Mouse (Mus musculus) induced T-regulatory cell, adult 2 months (primary cell): ENCODE results near the gene Strip2.

Source experiments
- DNase-seq: peaks from one replicate; pipeline ENCODE4 v3.0.0-alpha.2; 2012; ENCODE audit warnings: low read depth

Strip2 gene

DNA sequence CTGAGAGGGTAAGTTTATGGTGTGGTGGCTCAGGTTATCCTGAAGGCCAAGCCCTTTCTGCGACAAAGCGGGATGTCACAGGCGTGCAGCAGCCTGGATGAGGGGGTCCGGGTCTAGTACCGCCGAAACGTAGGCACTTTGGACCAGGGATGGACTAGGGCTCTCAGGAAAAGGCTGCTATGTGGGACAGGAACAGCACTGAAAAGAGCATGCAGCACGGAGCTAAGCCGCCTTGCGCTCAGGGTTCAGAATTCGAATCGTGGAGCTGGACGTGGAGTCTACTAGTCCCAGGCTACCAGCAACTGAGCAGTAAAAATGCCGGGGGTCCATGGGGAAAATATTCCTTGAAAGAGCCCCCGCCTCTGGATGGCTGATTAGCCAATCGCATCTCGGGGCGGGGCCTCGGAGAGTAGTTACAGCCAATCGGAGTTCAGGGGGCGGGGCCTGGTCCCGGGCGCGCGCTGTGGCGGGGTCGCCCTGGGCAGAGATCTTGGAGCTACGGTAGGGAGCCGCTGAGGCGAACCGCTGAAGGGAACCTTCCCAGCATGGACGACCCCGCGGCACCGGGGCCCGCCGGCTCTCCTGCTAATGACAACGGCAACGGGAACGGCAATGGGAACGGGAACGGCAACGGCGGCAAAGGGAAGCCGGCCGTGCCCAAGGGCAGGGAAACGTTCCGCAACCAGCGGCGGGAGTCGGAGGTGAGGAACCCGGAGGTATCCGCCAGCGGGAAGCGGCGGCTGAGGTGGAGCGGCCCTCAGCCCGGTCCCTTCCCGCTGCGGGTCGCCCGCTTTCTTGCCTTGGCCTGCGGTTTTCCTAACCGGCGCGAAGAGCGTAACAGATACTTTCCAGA is at the start of gene Strip2:
TSS of gene Strip2 (plus strand) at position 483 of the 853 bp plus-strand sequence.
- peak; percentile 91 for DNase-seq

DNA sequence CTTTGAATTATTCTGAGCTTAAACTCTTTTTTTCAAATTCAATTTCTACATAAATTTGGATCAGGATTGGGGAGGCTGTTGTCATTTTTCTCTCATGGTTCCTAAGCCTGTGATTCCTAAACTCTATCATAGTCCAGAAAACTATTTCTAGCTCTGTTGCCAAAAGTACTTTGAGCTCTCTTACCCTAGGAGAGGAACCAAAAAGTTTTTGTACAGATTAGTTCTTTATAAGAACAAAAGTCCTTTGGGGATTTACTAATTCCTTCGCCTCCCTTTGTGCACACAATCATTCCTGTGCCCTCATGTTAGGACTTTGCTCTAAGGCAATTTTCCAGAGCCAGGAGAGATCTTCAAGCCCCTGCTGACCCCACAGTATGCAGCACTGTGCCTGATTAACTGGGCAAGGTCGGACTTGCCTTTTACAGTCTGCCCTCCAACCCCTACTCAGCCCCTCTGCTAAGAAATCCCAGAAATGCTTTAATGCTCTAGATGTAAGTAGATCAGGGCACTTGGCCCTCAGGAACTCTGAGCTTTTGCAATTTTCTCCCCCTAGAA is 48.4 kb upstream of the Strip2 start:
- DNase-seq: no peak

- DNase-seq: no peak
Observed at GRCm38 (mm10) chr6:29873654-29874053, 43.2 kb upstream of the Strip2 start.

DNA sequence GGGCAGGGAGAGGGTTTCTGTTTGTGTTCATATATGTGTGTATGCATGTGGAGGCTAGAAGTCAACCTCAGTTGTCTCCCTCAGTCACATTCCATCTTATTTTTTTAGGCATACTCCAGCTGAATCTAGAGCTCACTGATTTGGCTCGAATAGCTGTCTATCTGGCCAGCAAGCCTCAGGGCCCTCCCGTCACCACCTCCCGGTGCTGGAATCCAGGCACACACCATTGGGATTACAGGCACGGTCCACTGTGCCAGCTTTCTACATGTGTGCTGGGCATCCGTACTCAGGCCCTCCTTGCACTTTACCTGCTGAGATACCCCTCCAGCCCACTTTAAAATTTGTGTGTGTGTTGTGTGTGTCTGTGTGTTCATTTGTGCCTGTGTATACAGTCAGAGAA is 41.2 kb upstream of the Strip2 start:
- DNase-seq: no peak

DNA sequence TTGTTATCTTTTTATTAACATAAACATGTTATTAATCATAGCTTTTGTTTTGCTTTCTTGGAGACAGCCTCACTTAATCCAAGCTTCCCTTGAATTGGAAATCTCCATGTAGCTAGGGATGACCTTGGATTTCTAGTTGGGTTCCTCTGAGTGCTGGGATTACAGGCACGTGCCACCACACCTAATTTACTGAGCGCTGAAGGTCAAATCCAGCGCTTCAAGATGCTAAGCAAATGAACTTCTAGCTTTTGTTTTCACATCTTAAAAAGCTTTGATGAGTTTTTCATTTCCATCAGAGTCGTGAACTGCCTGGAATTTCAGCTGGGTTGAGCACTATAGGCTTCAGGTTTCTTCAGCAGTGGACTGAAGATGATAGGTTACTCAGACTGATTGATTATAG is 40.0 kb upstream of the Strip2 start:
- DNase-seq: no peak

- DNase-seq: no peak
Observed at GRCm38 (mm10) chr6:29879579-29879978, 37.2 kb upstream of the Strip2 start.

DNA sequence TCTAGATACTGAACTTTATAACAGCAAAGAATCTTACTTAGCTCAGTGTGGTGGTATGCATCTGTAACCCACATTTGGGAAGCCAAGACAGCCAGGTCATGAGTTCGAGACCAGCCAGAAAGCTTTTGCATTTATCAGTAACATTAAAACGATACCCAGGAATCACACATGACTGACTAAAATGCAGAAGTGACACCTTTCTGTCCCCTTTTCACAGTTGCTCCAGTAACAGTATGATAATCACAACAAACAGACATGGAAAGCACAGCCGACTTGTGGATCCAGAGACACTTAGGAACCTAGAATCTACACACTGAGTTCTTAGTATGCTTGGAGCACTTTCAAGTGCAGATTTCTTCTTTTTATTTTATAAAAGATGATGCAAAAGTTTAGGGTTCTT is 36.0 kb upstream of the Strip2 start:
- no peak for DNase-seq

GRCm38 (mm10) chr6:29881936-29882335 is 34.9 kb upstream of the Strip2 start:
- no peak for DNase-seq

GRCm38 (mm10) chr6:29882870-29883269 is 33.9 kb upstream of the Strip2 start:
- no peak for DNase-seq

DNA sequence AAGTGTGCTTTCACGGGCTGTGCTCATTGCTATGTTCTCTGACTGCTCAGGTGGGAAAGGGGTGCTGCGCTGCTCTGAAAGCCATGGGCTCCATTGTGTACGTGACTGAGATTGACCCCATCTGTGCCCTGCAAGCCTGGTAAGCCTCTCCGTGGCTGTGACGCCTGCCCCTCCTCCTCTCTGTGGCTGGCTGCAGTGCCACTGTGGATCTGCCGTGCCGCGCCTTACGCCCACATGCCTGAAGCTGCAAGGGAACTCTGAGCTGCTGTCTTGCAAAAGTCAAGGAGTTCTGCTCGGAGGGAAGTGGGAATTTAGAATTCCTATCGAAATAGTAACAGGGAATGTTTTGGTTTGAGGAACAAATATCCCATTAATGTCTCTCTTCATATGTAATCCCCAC is 25.7 kb upstream of the Strip2 start:
- DNase-seq: no peak

DNA sequence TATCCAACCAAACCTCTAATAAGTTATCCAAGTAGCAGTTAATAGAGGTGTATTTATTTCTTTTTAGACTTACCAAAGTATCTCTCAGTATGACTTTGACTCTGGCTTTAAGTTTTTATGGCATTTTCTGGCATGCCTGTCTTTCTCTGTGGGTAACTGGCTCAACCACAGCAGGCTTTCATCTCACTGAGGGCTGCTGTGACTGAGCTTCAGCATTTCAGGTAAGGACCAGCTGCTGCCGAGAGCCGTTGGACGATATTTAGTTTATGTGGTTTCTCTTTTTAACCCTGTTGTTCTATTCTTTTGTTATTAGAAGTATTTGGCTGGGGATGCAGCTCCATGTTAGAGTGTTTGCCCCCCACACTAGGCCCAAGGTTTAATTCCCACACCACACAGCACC is 19.8 kb upstream of the Strip2 start:
- no peak for DNase-seq

GRCm38 (mm10) chr6:29901450-29901849 is 15.4 kb upstream of the Strip2 start:
- no peak for DNase-seq

- no peak for DNase-seq
Observed at GRCm38 (mm10) chr6:29902256-29902655, 14.6 kb upstream of the Strip2 start.

- no peak for DNase-seq
Observed at GRCm38 (mm10) chr6:29903343-29903914, 13.4 kb upstream of the Strip2 start.

DNA sequence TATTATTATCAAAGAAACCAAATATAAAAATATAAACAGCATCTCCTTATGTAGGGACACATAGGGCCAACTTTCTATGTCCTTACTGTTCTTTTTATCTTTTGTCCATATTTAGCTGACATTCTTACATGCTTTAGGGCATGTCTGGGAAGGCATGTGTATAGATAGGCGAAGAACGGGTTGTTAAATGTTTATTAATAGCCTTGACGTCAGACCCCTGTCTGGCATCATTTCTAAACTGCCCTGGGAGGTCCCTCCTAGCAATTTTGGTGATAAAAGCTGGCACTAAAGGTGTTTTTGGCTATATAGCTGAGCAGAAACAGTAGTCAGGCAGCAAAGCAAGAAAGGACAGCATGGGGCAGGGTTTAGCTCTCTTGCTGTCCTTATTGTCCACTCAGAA is 12.5 kb upstream of the Strip2 start:
- DNase-seq: no peak

DNA sequence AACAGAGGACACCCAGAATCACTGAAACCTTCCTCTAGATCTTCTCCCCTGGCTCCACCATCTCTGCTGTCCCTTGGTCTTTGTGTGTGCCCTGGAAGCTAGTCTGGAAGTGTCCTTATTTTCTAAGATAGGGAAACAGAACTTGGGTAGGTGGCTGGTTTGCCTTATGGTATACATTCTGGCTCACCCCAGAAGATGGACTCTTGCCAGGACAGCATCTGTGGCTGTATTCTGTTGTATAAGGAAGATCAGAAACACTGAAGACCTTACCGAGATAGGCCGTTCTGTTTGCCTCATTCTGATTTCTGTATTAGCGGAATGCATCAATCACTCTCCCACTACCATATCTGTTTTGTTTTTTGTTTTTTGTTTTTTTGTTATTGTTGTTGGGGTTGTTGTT is 6.2 kb upstream of the Strip2 start:
- DNase-seq: no peak

GRCm38 (mm10) chr6:29913673-29914072 is 3.1 kb upstream of the Strip2 start:
- DNase-seq: no peak

DNA sequence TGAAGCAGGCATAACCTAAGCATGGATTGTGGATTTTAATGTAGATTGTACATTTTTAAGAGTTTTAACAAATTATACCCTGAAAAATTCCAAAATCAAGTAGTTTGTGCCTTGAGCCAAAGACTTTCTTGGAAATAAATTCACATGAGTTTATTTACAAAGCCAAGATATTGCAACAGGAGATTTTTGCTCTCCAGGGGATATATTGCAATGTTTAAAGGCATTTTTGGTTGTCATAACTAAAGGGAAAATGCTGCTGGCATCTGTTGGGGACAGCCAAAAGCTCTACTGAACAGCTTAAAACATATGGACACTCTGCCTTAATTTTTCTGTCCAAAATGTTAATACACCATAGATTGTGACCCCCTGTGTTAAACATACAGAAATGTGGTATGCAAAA is 2.7 kb upstream of the Strip2 start:
- DNase-seq: no peak

GRCm38 (mm10) chr6:29915836-29916235 is 976 bp upstream of the Strip2 start:
- DNase-seq: peak; percentile 17

DNA sequence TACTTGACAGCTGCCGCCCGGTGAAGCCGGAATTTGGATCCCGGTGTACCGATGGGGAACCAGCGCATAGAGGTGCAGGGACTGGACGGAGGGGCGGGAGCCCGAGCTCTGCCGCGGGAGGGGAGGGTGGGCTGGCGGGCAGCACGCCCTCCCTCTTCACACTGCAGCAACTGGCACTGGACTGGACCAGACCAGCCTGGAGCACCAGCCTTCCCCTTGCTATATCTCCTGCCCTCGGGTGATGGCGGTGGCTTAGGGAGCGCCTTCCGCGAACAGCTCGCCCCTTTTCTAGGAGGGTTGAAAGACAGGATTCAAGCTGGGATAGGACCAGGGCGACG is 540 bp downstream of the Strip2 start:
- DNase-seq: no peak

GRCm38 (mm10) chr6:29917947-29918346 is 1.1 kb downstream of the Strip2 start:
- peak; percentile 29 for DNase-seq

- DNase-seq: no peak
Observed at GRCm38 (mm10) chr6:29923501-29923900, 6.7 kb downstream of the Strip2 start.

- no peak for DNase-seq
Observed at GRCm38 (mm10) chr6:29925594-29926219, 8.9 kb downstream of the Strip2 start.
